Mouse (Mus musculus) T-helper 2 cell (primary cell): Measurements from ENCODE around the gene Chrna10.

Source experiments
- in situ Hi-C: fragments of 300-600 bp; cut with MboI, MseI; formaldehyde crosslinking; loops from one replicate; pipeline ENCODE4 v1.15.1; 2025; ENCODE audit warnings: high pct_unique_total_duplicates

Chrna10 gene

DNA sequence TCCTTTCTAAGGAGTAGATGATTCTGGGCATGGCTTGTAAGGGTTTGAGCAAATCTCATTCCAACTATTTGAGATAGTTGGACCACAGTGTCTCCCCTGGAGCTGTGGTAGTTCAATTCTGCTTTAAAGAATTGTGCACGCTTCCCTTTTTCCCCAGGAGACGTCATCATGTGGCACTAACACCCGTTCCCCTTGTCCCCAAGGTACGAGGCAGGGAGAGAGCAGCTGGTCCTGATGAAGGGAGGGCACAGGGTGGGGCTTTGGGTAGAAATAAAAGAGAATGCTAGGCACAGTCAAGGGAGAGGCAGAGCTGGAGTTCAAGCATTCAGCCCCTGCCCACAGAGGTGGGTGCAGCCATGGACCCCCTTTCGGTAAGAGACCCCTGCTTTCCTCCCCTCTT is 33.8 kb downstream of the Chrna10 start, which contains the start of gene Trpc2:
Trpc2 (plus strand) TSS at position 301 of the 400 bp plus-strand sequence.
- in situ Hi-C loops = loop anchor here (5.0 kb wide), 1 partner anchor 36 kb away; no protein-coding TSS in a partner anchor

DNA sequence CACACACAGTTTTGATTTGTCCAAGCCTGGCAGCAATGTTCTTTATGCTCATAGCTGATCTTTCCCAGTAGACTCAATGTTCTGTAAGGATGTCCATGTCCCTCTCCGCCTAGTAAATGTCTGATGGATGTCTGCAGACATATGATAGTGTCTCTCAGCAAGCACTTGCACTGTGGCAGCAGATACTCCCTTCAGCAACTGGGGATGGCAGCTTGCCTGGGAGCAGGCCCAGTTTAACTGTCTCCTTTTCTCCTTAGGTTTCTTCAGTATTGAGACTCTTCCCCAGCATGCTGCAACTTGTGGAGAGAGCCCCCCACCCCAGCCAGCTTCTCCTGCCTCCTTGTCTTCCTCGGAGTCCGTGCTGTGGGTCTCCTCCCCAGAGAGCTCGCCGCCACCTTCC is 34.8 kb downstream of the Chrna10 start:
- in situ Hi-C loops = loop anchor here (5.0 kb wide), 1 partner anchor 34 kb away; no protein-coding TSS in a partner anchor

DNA sequence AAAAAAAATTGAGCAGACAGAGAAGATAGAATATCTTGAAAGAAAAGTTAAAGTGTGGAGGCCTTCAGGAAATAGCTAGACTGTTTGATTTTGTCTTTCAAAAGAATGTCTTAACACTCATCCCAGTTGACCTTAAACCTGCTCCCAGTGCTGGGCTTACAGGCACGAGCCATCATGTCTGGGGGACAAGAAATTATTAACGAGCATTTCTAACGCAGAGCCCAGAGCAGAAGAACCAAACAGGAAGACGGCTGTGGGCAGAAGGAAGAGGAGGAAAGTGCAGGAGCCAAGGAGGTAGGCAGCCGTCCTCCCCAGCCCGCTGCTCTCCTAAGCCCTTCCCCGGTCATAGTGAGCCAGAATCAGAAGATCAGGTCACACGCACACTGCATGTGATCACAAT is 36.3 kb downstream of the Chrna10 start:
- in situ Hi-C loops = loop anchor here (5.0 kb wide), 1 partner anchor 33 kb away; no protein-coding TSS in a partner anchor

GRCm38 (mm10) chr7:102078517-102078916 is 38.1 kb downstream of the Chrna10 start:
- in situ Hi-C loops = no loop called here

DNA sequence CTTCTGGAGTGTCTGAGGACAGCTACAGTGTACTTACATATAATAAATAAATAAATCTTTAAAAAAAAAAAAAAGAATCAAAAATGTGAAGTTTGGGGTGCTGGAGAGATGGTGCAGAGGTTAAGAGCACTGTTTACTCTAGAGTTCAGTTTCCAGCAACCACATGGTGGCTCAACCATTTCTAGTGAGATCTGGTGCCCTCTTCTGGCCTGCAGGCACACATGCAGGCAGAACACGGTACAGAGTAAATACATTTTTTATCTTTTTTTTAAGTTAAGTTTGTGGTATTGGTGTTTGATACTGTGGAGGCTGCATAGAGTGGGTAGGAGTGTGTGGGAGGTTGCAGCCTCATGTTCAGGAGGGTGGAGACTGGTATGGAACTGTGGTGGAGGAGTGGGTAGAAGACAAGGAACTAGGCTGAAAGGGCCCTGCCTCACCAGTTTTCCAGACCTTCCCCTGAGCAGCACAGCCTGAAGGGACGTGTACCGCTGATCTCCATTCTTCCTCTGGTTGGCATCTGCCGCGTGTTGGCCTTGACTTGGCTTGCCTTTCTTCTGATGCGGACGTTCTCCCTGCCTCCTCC is 39.8 kb downstream of the Chrna10 start:
- in situ Hi-C loops = no loop called here

DNA sequence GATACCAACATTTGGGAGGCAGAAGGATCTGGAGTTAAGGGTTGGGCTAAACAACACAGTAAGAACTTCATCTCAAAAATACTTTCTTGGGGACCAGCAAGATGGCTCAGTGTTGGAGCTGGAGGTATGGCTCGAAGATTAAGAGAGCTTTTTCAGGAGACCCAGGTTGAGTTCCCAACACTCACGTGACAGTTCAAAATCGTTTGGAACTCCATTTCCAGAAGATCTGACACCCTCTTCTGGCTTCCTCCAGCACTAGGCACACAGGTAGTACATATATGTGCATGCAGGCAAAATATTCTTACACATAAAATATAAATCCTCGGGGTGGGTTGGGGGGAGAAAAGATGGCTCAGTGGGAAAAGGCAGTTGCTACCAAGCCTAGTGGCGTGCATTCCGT is 50.3 kb downstream of the Chrna10 start:
- in situ Hi-C loops = loop anchor here (10.0 kb wide), 1 partner anchor 132 kb away; the partner anchor contains the start of genes Lrrc51 and Numa1

DNA sequence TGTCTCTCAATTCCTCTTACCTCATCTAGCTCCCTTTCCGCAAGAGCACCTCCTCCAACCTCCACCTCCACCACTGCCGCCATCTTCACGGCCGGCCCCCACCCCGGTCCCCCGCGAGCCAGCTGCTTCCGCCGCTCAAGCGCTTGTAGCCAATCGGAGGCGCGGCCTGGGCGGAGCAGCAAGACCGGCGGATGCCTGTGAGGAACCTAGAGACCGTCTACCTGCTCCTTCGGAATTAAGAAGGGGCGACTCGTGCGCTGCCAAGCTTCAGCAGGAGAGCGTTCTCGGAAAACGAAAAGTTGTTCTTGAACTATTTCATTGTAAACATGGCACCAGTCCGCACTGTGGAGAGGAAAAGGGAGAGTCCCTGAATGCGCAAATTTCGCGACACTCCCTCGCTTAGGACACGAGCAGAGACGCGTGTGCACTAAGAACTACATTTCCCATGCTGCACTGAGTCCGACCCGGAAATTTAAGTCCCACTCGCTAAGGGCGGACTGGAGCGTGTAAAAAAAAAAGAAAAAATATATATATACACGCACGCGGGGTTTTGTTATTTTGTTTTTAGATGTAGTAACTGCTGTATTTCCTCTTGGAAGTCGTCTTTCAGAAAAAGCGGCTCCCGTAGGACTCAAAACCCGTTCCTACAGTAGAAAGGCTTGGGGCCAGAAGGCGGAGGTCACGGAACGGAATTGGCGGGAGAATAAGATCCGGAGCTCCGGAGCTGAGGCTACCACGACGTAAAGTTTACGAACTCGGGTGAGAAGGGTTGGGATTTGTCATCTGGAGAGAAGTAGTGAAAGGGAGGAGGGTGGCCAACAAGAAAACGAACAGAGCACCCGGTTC is 51.4 kb downstream of the Chrna10 start, which contains the start of the genes Rnf121, Xndc1 and Xntrpc:
Rnf121 (minus strand) TSS at position 424 of the 846 bp plus-strand sequence.
Xndc1 (plus strand) TSS at position 466 of the 846 bp plus-strand sequence.
Xntrpc (plus strand) TSS at position 668 of the 846 bp plus-strand sequence.
- in situ Hi-C loops = loop anchor here (10.0 kb wide), 1 partner anchor 130 kb away; the partner anchor contains the start of genes Lrrc51 and Numa1

DNA sequence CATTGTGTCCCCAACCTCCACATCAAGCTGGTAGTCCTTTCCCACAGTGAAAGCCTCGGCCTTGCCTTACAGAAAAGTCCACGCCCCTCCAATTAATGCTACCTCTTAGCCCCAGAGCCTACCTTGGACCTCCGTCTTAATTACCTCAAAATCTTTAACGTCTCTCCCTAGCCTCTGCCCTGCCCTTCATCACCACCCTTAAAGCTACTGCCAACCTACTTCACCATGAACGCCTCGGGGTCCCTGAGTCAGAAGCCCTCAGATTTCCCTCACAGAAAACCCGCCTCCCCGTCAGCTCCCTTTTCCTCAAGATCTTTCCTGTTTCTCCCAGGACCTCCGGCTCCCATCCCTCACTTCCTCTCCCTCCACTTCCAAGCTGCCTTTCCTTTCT is 52.0 kb downstream of the Chrna10 start:
- in situ Hi-C loops = loop anchor here (10.0 kb wide), 1 partner anchor 130 kb away; the partner anchor contains the start of genes Lrrc51 and Numa1

DNA sequence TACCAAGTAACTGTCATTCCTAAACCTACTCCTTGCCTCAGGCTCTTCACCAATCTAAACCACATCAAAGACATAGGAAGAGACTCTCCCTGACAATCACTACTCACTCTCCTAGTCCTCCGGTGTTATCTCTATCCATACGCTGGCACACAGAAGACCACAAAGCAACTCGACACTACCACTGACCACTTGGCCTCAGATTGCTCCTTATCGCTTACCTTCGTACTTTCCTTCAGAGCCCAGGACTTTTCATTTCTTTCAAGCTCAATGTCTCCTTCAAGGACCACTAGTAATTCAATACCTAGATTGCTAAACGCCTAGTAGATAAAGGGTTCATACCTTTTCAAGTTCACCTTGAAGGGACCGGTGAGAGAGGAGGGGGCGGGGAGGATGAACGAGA is 52.7 kb downstream of the Chrna10 start:
- in situ Hi-C loops = loop anchor here (10.0 kb wide), 1 partner anchor 129 kb away; the partner anchor contains the start of genes Lrrc51 and Numa1

GRCm38 (mm10) chr7:102062203-102062602 is 54.4 kb downstream of the Chrna10 start:
- in situ Hi-C loops = loop anchor here (10.0 kb wide), 1 partner anchor 127 kb away; the partner anchor contains the start of genes Lrrc51 and Numa1

GRCm38 (mm10) chr7:102061353-102061752 is 55.3 kb downstream of the Chrna10 start:
- in situ Hi-C loops = loop anchor here (10.0 kb wide), 1 partner anchor 127 kb away; the partner anchor contains the start of genes Lrrc51 and Numa1
